Mouse (Mus musculus) kidney, adult 8-10 months (tissue): ENCODE results near the gene Anks3.

Source experiments
- DNase-seq, 2 experiments: peaks; one replicate each; pipeline ENCODE4 v3.0.0; 2022

The Anks3 gene

GRCm38 (mm10) chr16:4894201-4894908 lies 69.7 kb downstream of the Anks3 start:
- no peak for DNase-seq

- DNase-seq, result no peak
Measured at GRCm38 (mm10) chr16:4892171-4892570, 71.8 kb downstream of the Anks3 start.
